Mouse (Mus musculus): Measurements from ENCODE around the gene Pcgf5. TPM values are rescaled to one million over a fixed set of nuclear protein-coding genes. Genes with fewer than 3 reads are reported as not detected.

Gene Pcgf5
- total RNA-seq, 1 experiment from 2014 or later, result 41.4 TPM

DNA sequence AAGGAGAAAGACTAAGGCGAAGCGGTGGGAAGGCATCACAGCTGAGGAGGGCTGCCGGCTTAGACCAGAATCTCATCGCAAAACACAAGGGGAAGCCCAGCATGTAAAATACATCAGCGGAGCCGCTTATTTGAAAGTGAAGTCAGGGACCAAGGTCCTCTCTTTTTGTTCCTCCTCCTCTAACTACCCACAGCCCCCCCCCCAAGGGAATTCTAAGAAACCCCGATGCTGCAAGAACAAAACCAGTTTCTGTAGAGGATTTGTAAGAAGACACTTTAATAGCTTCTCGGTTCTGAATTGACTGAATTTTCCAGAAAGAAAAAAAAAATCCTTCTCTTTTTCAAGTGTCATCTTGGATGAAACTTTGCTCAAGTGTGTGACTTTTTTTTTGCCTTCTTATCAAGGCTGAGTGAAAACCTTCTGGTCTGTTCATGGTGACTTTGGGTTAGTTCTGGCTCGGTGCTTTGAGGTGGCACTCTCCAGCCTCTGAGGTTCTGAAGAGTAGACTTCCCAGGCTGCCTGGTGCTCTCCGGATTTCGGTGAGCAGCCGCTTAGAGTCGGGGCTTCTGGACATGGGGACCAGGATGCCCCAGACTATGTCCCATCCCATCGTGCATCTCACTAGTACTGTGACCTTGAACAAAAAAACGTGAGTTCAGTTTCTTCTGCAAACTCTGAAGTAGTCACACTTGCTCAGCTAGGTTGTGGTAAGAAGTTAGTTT lies 30.6 kb downstream of the Pcgf5 start:
- no peak for ATAC-seq (replicated peaks; ENCODE audit: insufficient number of reproducible peaks, low FRiP score, low TSS enrichment, poor library complexity, severe bottlenecking)

- no peak for ATAC-seq (replicated peaks; ENCODE audit: insufficient number of reproducible peaks, low FRiP score, low TSS enrichment, poor library complexity, severe bottlenecking)
Observed at GRCm38 (mm10) chr19:36382901-36383300, 34.8 kb downstream of the Pcgf5 start.

- ATAC-seq (replicated peaks; ENCODE audit: insufficient number of reproducible peaks, low FRiP score, low TSS enrichment, poor library complexity, severe bottlenecking), result no peak
Observed at GRCm38 (mm10) chr19:36383977-36384376, 35.9 kb downstream of the Pcgf5 start.

- no peak for ATAC-seq (replicated peaks; ENCODE audit: insufficient number of reproducible peaks, low FRiP score, low TSS enrichment, poor library complexity, severe bottlenecking)
Observed at GRCm38 (mm10) chr19:36384426-36384825, 36.3 kb downstream of the Pcgf5 start.

- no peak for ATAC-seq (replicated peaks; ENCODE audit: insufficient number of reproducible peaks, low FRiP score, low TSS enrichment, poor library complexity, severe bottlenecking)
Observed at GRCm38 (mm10) chr19:36388502-36388901, 40.4 kb downstream of the Pcgf5 start.

- ATAC-seq (replicated peaks; ENCODE audit: insufficient number of reproducible peaks, low FRiP score, low TSS enrichment, poor library complexity, severe bottlenecking), result no peak
Observed at GRCm38 (mm10) chr19:36390714-36391113, 42.6 kb downstream of the Pcgf5 start.

DNA sequence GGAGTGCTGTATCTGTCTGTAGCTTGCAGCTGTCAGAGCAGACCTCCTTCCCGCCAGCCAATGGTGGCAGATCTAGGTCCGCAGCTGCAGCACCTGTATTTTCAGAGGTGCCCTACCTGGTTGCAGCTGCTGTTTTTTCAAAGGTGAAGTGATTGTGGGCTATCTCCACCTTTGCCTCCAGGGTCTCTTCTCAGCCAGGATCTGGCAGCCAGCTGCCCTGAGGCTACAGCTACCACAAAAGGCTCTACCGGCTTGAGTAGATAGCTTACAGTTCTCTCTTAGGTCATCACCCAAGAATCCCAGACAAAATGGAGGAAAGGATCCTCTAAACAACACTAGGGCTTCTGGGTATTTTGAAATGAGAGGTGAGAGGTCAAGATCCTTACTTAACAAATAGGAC lies 50.4 kb downstream of the Pcgf5 start:
- ATAC-seq (replicated peaks; ENCODE audit: insufficient number of reproducible peaks, low FRiP score, low TSS enrichment, poor library complexity, severe bottlenecking), result no peak

- no peak for ATAC-seq (replicated peaks; ENCODE audit: insufficient number of reproducible peaks, low FRiP score, low TSS enrichment, poor library complexity, severe bottlenecking)
Observed at GRCm38 (mm10) chr19:36408352-36409100, 60.4 kb downstream of the Pcgf5 start.

GRCm38 (mm10) chr19:36409280-36409860 lies 61.3 kb downstream of the Pcgf5 start:
- peak; percentile 85 for ATAC-seq (replicated peaks; ENCODE audit: insufficient number of reproducible peaks, low FRiP score, low TSS enrichment, poor library complexity, severe bottlenecking)

GRCm38 (mm10) chr19:36409861-36410392 lies 61.8 kb downstream of the Pcgf5 start:
- ATAC-seq (replicated peaks; ENCODE audit: insufficient number of reproducible peaks, low FRiP score, low TSS enrichment, poor library complexity, severe bottlenecking), result no peak

GRCm38 (mm10) chr19:36419885-36420284 lies 71.8 kb downstream of the Pcgf5 start:
- ATAC-seq (replicated peaks; ENCODE audit: insufficient number of reproducible peaks, low FRiP score, low TSS enrichment, poor library complexity, severe bottlenecking), result no peak

DNA sequence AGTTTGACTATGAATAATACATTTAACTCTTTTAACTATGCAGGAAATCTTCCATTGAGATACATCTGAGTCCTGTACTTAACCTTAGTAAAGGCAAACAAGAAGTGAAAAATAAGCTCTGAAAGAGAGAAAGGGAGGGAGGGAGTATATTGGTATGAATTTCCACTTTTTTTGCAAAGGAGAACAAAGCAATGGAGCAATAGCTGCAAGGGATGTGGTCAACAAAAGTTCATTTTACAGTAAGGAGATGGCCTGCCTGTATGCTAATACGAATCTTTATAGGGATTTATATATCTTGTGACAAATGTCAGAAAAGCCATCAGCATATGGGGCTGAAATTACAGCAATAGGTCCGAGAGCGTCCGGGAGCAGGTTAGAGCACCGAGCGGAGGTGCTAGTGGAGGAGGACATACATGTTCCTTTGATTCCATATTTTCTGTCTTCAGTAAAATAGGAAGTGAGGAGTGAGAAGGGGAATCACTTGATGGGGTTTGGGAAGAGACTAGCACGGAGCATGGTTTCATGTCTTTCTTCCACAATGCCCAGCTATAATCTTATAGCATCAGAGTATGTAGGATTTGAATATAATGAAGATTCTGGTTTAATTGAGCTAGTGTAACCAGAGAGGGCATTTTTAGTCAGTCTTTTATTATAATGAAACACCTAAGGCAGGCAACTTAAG lies 79.2 kb downstream of the Pcgf5 start:
- ATAC-seq (replicated peaks; ENCODE audit: insufficient number of reproducible peaks, low FRiP score, low TSS enrichment, poor library complexity, severe bottlenecking), result no peak

- ATAC-seq (replicated peaks; ENCODE audit: insufficient number of reproducible peaks, low FRiP score, low TSS enrichment, poor library complexity, severe bottlenecking), result no peak
Observed at GRCm38 (mm10) chr19:36428116-36428515, 80.0 kb downstream of the Pcgf5 start.

GRCm38 (mm10) chr19:36429354-36429753 lies 81.2 kb downstream of the Pcgf5 start:
- no peak for ATAC-seq (replicated peaks; ENCODE audit: insufficient number of reproducible peaks, low FRiP score, low TSS enrichment, poor library complexity, severe bottlenecking)

GRCm38 (mm10) chr19:36433161-36433560 lies 85.1 kb downstream of the Pcgf5 start:
- no peak for ATAC-seq (replicated peaks; ENCODE audit: insufficient number of reproducible peaks, low FRiP score, low TSS enrichment, poor library complexity, severe bottlenecking)

GRCm38 (mm10) chr19:36439894-36440714 lies 92.0 kb downstream of the Pcgf5 start:
- ATAC-seq (replicated peaks; ENCODE audit: insufficient number of reproducible peaks, low FRiP score, low TSS enrichment, poor library complexity, severe bottlenecking), result no peak

- no peak for ATAC-seq (replicated peaks; ENCODE audit: insufficient number of reproducible peaks, low FRiP score, low TSS enrichment, poor library complexity, severe bottlenecking)
Observed at GRCm38 (mm10) chr19:36450997-36451608, 103.0 kb downstream of the Pcgf5 start.

DNA sequence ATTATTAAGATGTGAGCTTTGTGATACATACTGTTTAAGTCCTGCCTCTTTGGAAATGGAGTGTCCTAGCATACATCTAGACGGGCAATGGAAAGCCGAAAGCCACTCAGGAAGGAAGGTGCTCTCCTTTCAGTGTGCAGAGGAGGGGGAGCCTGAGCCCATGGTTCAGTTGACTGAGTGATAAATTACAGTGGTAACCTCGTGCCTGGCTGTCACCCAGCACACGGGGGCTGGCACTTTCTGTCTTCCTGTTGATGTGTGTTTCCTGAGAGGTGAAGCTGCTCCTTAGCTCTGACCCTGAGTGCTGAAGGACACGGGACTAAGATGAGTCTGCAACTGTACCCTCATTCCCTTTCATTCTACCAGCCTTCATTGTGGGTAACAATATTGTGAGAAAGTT lies 103.6 kb downstream of the Pcgf5 start:
- ATAC-seq (replicated peaks; ENCODE audit: insufficient number of reproducible peaks, low FRiP score, low TSS enrichment, poor library complexity, severe bottlenecking), result no peak
